Mouse (Mus musculus): ENCODE measurements around the gene Polr2f.

- TF ChIP-seq CTCF (IDR thresholded peaks at IDR 0.05) (no peak), EP300 (IDR thresholded peaks at IDR 0.05) (no peak)
Measured at GRCm38 (mm10) chr15:79195492-79195891, 54.7 kb downstream of the Polr2f start.

Measured in lung, postnatal 0 days (tissue).